Mouse (Mus musculus) c-Kit-positive CD71-negative TER-119-negative erythroid progenitor cells, embryonic 14.5 days (primary cell): Measurements from ENCODE around the gene Spen.
A peak's percentile ranks its signal among the peaks of the same experiment; 100 is the strongest.

ENCODE experiments used
- DNase-seq: peaks from one replicate; pipeline ENCODE4 v3.0.0-alpha.2; 2013; ENCODE audit warnings: low read depth

The Spen gene

GRCm38 (mm10) chr4:141420886-141421285 is 117.5 kb downstream of the Spen start:
- no peak for DNase-seq

GRCm38 (mm10) chr4:141420192-141420829 is 118.1 kb downstream of the Spen start, which contains the start of gene Hspb7:
Gene Hspb7, plus strand, starts transcription at chr4:141420779.
- no peak for DNase-seq

GRCm38 (mm10) chr4:141419398-141420191 is 118.8 kb downstream of the Spen start:
- DNase-seq, result peak; percentile 13
